Mouse (Mus musculus) T-helper 1 cell (primary cell): ENCODE results near the gene 2310061I04Rik.

Experiments
- in situ Hi-C: fragments of 300-600 bp; cut with MboI, MseI; formaldehyde crosslinking; loops from one replicate; pipeline ENCODE4 v1.15.1; 2025; ENCODE audit warnings: high pct_unique_total_duplicates

Gene 2310061I04Rik

DNA sequence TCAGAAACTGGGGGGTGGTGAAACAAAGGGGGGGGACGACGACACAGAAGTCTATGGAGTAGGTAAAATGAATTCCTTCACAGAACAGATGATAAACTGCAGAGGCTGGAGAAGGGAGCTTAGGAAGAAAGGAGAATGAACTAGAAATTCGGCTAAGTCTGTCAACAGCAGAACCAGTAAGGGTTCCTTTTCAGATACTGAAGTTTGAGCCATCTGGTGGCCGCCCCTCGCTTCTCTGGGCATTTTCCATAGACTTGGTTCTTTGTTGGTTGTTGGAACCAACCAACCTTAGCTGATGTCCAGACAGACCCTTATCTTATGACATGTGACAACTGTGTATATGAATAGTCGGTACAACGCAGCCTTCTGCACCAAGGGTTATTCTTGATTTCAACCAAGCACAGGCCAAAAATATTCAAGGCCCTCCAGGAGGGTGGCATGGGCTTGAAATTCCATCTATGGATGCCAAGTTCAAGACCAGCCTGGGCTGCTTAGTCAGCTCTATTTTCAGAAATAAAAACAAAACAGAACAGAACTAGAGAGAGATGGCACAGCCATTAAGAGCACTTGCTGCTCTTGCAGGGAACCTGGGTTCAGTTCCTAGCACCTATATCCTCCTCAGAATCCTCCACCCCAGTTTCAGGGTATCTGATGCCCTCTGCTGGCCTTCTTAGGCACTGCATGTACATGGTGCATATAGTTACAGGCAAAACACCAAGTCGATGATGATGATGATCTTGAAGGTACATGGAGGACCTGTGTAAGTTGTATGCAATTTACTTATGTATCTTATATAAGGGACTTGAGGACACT is 26.1 kb downstream of the 2310061I04Rik start:
- in situ Hi-C loops = loop anchor here (25.0 kb wide), 1 partner anchor 1684 kb away; the partner anchor contains the start of genes Psmb8, Psmb9 and Tap1

DNA sequence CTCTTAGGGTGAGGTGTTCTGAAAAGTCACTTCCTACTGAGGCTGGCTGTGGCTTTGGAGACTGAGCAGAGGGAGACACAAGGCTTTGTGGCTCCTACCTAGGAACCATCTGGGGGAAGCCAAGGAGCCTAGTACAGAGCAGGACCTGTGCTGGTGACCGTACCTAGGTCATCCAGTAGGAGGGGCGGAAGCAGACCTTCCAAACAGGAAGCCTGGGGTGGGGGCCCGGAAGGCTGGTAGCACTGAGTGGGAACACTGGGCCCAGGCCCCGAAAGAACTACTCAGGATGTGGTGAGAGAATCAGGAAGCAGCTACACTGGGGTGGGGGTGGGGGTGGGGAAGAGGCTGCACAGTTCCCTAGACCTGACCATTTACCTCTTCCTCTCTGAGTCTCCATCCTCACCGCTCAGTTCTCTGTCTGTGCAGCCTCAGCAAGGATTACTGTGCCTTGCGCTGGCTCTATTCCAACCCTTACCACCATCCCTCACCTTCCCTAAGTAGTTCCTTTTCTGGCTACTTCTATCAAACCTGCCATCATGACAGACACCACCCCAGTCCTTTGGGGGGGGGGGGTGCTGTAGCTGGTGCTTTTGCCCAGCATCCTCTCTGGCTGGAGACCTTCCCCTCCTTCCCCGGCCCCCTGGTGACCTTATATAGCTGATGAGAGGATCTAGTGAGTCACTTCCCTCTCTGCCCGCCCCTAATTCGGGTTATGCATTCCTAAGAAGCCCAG is 26.9 kb downstream of the 2310061I04Rik start:
- in situ Hi-C loops = loop anchor here (25.0 kb wide), 1 partner anchor 1683 kb away; the partner anchor contains the start of genes Psmb8, Psmb9 and Tap1

DNA sequence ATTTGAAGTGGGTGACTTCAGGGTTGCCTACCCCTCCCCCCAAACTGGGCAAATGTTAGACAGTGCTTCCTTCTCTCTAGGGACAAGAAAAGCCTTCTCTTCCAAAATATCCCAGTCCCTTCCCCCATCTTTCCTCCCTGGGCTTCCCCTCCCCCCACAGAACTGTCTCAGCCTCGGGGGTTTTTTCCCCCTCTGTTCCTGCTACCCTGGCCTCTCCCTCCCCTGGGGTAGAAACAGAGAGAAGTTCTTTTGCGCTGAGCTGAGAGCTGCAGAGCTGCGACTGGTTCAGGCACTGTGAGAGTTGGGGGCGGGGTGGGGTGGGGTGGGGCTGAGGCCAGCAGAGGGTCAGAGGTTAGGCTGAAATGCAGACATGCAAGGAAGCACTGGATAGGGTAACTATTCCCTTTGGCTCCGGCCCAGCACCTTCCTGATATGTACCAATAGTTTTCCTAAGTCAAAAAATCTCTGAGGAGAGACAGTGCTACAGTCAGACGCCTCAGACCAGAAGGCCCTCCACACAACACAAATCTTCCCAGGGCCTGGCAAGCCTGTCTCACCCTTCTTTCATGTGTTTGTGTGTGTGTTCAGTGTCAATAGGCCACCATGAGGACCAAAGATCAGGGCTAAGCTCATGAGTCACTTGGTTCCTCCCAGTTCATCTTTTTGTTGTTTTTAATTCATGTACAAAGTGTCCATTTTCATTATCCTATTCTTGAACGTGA is 27.7 kb downstream of the 2310061I04Rik start:
- in situ Hi-C loops = loop anchor here (5.0 to 25.0 kb wide), 2 partner anchors 42 to 1682 kb away; partner anchors contain the start of genes Psmb8, Psmb9 and Tap1

DNA sequence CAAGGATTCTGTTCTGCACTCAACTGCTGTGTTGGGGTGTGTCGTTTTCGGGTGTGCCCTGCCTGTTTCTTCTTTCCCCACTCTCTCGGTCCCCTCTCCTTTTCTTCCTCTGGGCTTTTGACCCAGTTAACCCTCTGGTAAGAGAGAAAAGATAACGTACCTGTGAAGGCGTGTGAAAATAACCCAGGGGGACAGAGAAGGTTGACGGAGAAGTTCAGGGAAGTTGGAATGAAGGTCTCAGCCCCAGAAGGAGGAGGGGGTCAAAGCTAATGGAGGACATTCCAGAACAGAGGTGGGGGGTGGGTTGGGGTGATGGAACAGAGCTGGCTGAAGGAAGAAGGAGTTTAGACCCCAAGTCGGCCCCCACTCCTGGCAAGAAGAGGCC is 28.3 kb downstream of the 2310061I04Rik start:
- in situ Hi-C loops = loop anchor here (5.0 to 25.0 kb wide), 2 partner anchors 42 to 1682 kb away; partner anchors contain the start of genes Psmb8, Psmb9 and Tap1

DNA sequence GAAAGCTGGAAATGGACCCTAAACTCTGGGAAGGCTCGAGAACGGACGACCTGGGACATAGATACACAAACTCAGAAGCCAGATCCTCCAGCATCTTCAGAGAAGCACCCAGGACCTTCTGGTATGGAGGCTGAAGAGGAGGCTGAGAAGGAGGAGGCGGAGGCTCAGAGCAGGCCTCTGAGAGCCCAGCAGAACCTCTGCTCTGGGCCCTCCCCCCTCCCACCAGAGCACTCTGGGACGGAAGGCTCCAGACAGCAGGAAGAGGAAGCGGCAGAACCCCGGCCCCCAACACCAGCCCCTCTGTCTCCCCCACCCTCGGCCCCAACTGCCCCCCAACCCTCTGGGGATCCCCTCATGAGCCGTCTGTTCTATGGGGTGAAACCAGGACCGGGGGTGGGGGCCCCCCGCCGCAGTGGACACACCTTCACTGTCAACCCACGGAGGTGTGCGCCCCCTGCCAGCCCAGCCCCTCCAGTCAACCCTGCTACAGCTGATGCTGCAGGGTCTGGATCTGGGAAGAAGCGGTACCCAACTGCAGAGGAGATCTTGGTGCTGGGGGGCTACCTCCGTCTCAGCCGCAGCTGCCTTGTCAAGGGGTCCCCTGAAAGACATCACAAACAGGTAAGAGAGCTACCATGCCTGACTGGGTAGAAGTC is 28.9 kb downstream of the 2310061I04Rik start:
- in situ Hi-C loops = loop anchor here (5.0 to 25.0 kb wide), 2 partner anchors 41 to 1681 kb away; partner anchors contain the start of genes Psmb8, Psmb9 and Tap1

DNA sequence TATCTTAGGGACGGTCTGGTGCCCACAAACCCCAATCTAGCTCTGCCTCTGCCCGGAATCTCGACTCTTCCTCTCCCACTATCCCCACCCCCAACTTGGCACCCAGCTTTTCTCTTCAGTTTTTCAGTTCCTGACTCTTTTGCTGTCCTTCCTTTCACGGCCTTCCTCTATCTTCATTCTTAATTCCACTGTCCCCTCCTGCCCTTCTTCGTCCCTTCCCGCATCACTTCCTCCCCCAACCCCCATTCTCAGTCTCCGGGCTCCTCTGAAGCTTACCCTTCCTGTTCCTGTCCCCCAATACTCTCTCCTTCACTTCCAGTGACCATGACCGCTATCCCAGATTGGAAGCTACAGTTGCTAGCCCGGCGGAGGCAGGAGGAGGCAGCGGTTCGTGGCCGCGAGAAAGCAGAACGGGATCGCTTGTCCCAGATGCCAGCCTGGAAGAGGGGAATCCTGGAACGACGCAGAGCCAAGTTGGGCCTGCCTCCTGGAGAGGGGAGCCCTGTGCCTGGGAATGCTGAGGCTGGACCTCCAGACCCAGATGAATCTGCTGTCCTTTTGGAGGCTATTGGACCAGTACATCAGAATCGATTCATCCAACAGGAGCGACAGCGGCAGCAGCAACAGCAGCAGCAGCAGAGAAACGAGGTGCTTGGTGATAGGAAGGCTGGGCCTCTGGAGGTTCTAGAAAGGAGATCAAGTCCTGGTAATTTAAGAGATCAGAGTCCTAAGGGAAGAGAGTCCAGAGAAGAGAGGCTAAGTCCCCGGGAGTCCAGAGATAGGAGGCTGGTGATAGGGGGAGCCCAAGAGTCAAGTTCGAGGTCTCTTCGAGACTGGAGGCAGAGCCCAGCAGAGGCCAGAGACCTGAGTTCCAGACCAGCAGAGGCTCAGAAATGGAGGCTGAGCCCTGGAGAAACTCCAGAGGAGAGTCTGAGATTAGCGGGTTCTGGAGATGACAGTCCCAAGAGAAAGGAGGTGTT is 30.0 kb downstream of the 2310061I04Rik start:
- in situ Hi-C loops = loop anchor here (5.0 to 25.0 kb wide), 2 partner anchors 40 to 1680 kb away; partner anchors contain the start of genes Psmb8, Psmb9 and Tap1

DNA sequence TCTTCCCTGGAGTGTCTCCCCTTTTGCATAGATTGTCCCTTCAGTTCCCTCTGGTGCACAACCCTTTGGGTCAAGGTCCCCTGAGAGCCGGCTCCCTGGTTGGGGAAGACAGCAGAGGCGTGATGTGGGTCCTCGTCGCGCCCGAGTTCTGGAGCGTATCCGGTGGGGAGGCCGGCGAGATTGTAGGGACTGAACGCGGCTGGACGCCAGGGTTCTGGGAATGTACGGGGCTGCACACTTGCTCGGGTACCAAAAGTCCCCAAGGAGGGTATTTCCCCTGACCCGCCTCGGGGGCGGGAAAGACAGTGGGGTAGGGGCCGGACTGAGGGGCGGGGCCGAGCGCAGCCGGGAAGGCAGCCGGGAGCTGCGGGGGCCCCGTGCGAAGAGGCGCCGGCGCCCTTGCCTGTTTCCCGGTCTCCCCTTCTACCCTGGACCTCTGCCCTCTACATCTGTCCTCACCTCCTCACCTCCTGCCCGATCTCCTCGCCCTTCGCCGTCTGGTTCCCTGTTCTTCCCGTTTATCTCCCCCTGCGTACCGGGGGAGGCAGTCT is 30.9 kb downstream of the 2310061I04Rik start:
- in situ Hi-C loops = loop anchor here (5.0 to 25.0 kb wide), 2 partner anchors 39 to 1679 kb away; partner anchors contain the start of genes Psmb8, Psmb9 and Tap1

DNA sequence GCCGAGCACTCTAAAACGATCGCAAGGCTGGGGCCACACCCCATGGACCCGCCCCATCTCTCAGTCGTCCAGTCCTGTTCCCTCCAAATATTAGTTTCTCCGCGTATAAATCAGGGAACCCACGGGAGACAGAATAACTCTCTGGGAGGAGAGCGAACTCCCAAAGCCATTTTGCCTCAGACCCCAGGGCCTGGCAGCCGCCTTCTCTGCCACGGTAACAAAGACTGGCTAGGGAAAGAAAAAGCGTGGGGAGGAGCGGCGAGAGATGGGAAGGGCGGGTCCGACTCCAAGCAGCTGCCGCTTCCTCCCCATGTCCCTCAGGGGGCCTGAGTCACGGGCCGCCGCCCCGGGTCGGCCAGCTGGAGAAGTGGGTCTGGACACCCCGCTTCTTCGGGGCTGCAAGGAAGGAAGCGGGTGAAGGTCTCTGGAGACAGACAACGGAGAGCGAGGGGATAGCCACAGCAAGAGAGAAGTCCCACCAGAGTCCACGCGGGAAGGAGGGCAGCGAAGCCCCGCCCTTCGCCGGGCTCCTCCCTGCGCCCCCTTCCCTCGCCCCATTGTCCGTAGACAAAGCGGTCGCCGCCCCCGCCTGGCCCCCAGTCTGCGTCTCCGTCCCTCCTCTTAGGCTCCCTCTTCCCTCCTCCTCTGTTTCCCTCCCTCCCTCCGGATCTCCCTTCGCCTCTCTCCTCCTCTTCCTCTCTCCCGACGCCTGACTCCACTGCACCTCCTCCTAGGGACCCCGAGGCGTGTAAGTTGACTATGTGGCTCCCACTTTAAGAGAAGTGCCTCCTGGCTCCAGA is 31.6 kb downstream of the 2310061I04Rik start, which contains the start of gene Ppp1r18:
TSS of gene Ppp1r18 (plus strand) at position 113 of the 800 bp plus-strand sequence.
- in situ Hi-C loops = loop anchor here (5.0 to 25.0 kb wide), 2 partner anchors 38 to 1678 kb away; partner anchors contain the start of genes Psmb8, Psmb9 and Tap1

DNA sequence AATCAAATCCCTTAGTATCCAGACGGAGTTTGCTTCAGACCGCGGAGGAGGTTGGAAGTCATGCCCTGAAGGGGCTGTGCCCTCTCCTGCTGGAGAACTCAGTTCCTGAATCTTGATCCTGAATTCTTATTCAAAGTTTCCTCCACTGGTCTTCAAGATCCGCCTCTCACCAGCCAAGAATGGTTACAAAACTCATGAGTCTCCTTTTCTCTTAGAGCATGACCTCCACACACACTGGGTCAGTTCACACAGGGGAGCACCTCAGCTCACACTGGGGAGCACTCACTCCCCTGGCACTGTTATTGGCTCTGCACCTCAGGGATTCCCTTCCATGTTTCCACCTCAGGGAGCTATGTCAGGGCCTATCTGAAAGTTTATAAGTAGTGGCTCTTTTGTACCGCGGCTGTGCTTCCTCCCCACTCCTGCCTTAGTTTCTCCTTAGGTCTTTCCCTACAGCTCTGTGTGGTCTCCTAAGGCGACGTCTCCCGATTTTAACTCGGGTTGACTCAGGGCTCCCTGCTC is 32.3 kb downstream of the 2310061I04Rik start:
- in situ Hi-C loops = loop anchor here (5.0 to 25.0 kb wide), 2 partner anchors 38 to 1678 kb away; partner anchors contain the start of genes Psmb8, Psmb9 and Tap1

DNA sequence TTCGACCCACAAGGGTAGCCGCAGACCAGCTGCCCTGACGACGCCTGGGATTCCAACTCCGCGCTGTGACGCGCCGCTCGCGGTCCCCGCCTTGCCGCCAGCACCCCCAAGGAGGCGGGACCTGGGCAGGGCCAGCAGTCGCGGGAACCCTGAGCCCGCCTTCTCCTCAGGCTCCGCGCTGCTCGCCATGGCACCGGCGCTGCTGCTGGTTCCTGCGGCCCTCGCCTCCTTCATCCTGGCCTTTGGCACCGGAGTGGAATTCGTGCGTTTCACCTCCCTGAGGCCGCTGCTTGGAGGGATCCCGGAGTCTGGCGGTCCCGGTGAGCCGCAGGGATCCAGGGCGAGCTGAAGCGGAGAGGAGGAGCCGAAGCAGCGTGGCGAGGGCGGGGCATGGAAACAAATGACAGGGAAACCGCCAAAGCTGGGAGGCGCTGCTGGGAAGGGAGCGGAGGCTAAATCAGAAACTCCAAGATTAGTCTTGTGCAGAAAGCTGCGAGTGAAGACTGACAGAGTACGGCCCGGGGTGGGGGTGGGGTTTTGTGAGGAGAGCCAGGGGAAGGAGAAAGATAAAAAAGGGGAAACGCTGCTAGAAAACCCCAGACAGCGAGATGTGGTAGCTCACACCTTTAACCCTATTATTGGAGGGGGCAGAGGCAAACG is 35.9 kb downstream of the 2310061I04Rik start, which contains the start of gene Nrm:
TSS of gene Nrm (plus strand) at position 121 of the 660 bp plus-strand sequence.
- in situ Hi-C loops = loop anchor here (25.0 kb wide), 1 partner anchor 1674 kb away; the partner anchor contains the start of genes Psmb8, Psmb9 and Tap1

DNA sequence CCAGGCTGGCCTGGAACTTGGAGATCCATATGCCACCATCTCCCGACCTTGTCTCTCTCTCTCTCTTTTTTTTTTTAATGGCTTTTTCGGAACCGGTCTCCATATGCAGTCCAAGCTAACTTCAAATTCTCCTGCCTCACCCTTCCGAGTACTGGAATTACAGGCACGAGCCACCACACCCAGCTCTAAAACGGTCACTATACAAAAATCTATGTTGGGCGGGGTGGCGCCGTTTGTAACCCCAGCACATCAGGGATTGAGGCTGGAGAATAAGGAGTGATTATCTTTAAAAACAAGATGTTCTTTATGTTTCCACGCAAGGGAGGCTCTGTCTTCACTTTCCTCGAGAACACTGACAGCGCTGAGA is 36.4 kb downstream of the 2310061I04Rik start:
- in situ Hi-C loops = loop anchor here (25.0 kb wide), 1 partner anchor 1674 kb away; the partner anchor contains the start of genes Psmb8, Psmb9 and Tap1

DNA sequence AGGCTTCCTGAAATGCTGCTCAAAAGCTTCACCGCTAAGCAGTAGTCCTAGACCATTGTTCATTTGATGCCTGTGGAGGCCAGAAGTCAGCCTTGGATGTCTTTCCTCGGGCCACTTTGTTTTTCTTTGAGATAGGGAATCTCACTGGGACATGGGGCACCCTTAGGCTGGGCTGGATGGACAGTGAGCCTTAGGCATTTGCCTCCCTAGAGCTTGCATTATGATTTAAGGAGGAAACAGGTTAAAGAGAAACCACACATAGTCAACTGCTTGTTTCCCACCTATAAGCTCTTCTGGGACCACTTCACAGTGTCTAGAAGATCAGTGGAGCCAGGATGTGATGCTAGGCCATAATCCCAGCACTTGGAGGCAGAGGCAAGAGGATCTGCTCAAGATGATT is 37.4 kb downstream of the 2310061I04Rik start:
- in situ Hi-C loops = loop anchor here (25.0 kb wide), 1 partner anchor 1673 kb away; the partner anchor contains the start of genes Psmb8, Psmb9 and Tap1

DNA sequence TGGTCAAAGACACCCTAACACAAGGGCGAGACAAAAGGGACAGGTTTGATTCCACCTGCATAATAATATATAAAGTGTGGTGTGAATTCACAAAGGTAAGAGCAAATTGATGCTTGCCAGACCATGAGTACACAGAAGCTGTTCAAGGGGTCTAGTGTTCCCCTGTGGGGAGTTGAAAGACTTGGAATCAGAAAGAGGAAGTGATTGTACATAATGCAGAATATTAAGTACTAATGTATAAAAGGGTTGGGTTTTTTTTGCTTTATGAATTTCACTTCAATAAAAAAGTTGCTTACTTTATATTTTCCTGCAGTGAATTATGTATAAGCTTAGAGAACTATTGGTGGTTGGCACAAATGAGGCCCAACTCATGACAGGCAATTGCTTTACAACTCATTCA is 37.9 kb downstream of the 2310061I04Rik start:
- in situ Hi-C loops = loop anchor here (25.0 kb wide), 1 partner anchor 1672 kb away; the partner anchor contains the start of genes Psmb8, Psmb9 and Tap1

DNA sequence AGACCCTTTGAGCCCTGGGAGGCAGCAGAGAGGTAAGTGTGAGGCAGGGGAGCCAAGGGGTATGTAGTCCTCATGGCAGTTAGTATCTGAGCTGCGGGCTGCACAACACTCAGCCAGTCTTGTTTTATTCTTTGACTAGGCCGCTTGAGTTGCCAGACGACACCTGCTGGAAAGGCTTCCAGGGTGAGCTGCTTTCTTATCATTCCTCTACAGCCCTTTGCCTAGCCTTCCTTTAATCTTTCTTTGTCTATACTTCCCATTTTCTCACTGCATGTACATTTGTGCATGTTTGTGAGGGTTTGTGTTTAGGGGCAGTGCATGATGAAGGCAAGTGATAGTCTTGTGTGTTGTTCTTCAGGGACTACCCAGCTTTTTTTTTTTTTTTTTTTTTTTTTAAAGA is 46.3 kb downstream of the 2310061I04Rik start:
- in situ Hi-C loops = loop anchor here (25.0 kb wide), 1 partner anchor 1664 kb away; the partner anchor contains the start of genes Psmb8, Psmb9 and Tap1

DNA sequence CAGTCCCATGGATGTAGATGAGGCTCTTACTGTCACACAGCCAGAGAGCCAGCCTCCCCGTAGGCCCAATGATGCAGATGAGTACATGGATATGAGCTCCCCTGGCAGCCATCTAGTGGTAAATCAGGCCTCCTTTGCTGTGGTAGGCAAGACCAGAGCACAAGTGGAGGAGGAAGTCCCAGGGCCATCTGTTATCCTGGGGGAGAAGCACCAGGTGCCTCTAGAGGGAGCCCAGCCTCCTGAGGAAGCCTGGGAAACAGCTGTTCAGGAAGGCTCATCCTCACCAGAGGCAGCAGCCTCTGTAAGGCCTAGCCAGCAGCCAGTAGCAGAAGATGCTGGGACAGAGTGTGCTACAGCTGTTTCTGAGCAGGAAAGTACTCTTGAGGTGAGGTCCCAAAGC is 49.1 kb downstream of the 2310061I04Rik start:
- in situ Hi-C loops = no loop called here

DNA sequence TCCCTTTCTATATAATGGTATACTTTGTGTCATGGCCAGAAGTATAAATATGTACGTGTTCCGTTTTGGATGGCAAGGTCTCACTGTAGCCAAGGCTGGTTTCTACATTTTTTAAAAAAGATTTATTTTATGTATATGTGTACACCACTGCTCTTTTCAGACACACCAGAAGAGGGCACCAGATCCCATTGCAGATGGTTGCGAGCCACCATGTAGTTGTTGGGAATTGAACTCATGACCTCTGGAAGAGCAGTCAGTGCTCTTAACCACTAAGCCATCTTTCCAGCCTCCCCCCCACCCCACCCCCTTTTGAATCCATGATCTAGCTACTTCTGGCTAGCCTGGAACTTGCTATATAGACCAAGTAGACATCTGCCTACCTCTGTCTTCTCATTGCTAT is 53.7 kb downstream of the 2310061I04Rik start:
- in situ Hi-C loops = no loop called here
